Mouse (Mus musculus) ZHBTc4 (cell line): ENCODE results near the gene Map4k3.

Experiments
- DNase-seq: peaks from one replicate; pipeline ENCODE4 v3.0.0-alpha.2; 2011; ENCODE audit warnings: low read depth, low spot score

Gene Map4k3

GRCm38 (mm10) chr17:80683821-80684576, 44.3 kb downstream of the Map4k3 start:
- peak; percentile 23 for DNase-seq

DNA sequence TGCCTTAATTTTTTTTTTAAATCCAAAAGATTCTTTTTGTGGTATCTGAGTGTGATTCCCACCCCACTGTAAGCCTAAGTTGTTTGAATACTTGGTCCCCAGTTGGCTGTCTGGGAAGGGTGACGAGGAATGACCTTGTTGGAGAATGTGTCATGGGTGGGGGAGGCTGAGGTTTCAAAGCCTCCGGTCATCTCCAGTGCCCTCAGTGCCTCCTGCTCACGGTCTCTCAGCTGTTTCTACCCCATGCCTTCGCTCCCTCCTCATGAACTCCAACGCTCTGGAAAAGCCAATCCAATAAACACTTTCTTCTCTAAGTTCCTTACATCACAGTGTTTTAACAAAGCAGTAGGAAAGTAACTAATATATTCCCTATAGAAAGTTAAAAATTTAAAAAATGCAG, 45.2 kb downstream of the Map4k3 start:
- DNase-seq: no peak

GRCm38 (mm10) chr17:80678190-80678589, 50.1 kb downstream of the Map4k3 start:
- DNase-seq: no peak

DNA sequence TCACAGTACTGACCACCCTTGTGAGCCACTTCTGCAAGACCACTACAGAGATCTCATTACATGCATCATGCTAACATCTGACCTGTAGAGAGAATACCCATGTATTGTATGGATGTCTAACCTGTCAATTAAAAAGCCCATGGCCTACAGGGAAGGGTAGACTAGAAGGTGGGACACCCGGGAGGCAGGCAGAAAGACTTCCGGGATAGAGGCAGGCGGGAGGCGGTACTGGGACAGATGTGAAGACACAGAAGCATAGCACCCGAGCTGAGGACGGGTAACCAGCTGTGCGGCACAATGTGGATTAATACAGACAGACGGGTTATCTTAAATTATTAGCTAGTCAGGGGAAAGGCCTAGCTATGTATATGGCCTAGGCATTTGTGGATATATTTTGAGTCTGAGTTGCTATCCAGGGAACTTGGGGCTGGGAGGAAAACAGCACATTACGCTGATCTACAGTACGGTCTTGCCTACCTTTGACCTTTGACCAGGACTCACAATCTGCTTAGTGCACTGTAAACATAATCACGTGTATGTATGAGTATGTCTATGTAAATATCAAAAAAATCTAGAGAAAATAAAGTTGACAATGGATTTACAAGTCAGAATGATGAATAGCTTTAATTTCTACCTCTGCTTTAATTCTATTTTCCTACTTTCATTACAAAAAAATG, 51.3 kb downstream of the Map4k3 start:
- DNase-seq: no peak

- no peak for DNase-seq
Measured at GRCm38 (mm10) chr17:80676211-80676610, 52.1 kb downstream of the Map4k3 start.

DNA sequence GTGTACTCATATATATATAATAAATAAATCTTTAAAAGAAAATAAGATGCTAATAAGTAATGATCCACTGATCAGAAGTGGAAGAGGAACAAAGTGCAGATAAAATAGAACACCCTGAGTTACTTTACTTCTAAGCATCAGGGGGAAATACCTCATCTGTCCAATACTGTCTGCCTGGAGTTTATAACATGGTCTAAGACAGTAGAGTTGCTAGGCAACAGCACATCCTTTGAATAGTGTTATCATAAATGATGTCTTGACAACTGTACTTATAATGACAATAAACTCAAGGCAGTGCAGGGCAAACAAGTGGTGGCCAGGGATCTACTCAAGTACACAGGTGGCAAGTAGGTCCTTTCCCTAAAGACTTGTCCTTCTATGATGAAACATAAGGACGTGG, 57.9 kb downstream of the Map4k3 start:
- DNase-seq: no peak

DNA sequence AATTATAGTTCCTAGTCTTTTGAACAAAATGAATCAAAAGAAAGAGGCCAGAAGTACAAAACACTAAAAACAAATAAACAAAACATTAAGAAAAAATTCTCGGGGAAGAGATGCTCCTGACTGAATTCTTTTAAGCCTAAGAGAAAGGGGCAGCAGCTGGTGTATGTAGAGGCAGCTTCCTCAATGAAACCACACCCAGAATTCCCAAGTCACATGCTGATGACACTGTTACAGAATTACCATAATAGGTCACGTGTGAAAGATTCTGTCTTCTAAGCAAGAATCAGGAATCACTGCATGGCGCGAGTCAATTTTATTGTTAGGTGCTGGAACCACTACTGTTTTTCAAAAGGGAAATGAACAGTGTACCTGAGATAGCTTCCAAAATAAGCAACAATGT, 64.7 kb downstream of the Map4k3 start:
- DNase-seq: peak; percentile 66

GRCm38 (mm10) chr17:80662836-80663620, 65.3 kb downstream of the Map4k3 start:
- peak; percentile 29 for DNase-seq

GRCm38 (mm10) chr17:80661896-80662295, 66.4 kb downstream of the Map4k3 start:
- DNase-seq: no peak

DNA sequence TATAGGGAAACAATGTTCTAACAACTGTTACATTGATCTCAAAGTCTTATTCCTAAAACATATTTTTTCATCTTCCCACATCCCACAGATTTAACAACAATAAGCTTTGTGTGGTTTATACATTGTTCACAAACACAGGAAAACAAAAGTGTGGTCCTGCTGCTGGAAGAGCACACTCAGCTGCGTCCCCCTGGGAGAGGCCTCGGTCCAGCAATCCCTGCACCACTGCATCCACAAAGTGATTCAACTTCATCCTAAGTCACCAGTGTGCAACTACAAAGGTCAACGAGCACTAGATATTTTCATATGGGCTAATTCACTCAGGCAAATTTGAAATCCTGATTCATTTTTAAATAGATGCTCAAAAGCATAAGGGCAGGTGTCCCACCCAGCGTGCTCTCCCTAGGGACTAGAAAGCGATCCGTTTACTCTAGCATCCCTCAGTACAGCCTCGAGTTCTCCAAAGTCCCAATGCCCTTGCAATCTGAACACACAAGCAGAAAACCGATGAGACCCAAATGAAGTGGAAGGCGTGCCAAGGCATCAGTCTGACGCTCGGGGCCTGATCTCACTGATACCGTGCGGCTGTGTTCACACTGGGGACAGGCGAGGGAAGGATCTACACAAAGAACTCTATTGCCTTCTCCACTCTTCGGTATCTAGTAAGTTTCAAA, 67.4 kb downstream of the Map4k3 start:
- no peak for DNase-seq

GRCm38 (mm10) chr17:80660234-80660633, 68.1 kb downstream of the Map4k3 start:
- DNase-seq: no peak

DNA sequence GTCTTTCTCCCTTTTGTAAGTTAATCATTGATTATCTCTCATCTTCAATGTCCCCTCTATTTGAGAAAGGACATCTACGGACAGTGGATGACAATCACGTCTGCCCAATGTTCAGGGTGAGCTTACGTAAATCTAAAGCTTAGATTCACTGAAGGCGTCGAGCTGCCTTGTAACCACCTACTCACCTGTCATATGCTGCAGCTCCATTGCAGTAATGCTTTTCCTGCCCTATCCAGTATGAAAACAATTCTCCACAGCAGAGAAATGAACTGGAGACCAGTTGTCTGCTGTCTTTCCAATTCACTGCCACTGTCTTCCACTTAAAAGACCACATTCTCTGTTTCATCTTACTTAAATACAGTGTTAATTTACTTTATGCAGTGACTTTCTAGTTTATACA, 68.5 kb downstream of the Map4k3 start:
- no peak for DNase-seq

- no peak for DNase-seq
Measured at GRCm38 (mm10) chr17:80654323-80654722, 74.0 kb downstream of the Map4k3 start.

GRCm38 (mm10) chr17:80652740-80653139, 75.5 kb downstream of the Map4k3 start:
- DNase-seq: peak; percentile 25

DNA sequence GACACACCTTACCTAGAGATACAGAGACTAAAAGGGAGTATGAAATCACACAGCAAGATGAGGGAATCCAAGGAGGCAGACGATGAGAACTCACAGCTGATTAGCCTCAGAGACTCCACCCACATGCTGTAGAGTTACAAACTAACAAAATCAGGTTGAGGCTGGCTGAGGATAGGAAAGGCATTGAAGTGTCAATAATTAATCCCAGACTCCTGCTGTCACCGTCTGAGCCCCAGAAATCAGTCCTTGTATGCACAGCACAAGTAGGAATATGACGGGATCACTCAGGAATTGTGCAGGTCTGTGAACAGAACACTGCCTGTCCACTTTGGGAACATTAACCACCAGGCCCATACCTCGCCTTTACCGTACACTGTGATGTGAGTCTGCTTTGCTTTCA, 81.4 kb downstream of the Map4k3 start:
- DNase-seq: no peak

DNA sequence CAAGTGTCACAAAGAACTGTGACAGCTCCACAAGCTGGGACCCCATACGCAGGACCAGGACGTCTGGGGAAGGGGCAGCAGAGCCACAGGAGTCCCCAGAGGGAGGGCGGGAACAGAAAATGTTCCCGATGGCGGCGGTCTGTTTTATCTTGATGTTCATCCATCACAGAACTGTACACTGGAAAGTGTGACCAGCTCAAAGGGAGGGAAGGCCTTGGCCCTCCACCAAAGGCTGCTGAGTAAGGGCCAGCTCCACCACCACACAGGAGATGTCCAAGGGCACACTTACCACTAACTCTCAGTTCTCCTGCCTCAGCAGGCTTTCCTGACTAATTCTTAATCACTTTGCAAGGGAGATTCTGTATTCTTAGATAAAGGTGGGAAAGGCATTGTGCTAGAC, 82.2 kb downstream of the Map4k3 start:
- DNase-seq: no peak

- no peak for DNase-seq
Measured at GRCm38 (mm10) chr17:80645694-80646034, 82.6 kb downstream of the Map4k3 start.

DNA sequence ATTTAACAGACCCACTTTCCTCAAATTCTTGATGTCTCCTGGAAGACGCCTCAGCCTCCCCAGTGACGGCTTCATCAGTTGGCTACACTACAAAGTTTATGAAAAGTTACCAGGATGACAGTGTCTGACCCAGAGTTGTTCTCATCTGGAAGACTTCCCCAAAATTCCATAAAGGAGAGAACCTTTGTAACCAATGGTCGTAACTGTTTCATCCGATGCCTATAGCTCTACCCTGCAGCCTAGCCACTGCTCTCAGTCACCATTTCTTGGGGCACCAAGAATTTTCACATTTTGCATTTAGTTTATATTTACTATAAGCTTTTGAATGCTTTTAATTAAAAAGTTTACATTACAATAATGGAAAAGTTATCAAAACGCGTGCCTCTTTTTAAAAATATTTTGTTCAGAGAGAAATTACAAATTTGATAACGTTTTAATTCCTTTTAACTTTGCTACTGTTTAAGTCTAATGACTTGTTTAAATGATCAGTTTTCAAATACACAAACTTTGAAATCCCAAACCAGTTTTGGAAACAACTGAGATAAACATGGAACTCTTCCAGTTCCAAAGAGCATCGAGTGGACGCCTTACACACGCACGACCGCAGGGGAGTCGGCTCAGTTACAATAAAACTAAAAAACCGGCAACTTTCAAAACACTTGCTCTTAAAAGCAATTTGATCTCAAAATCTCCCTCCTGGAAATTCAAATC, 83.1 kb downstream of the Map4k3 start:
- DNase-seq: no peak

- DNase-seq: no peak
Measured at GRCm38 (mm10) chr17:80644567-80644966, 83.7 kb downstream of the Map4k3 start.

GRCm38 (mm10) chr17:80638121-80638520, 90.2 kb downstream of the Map4k3 start:
- no peak for DNase-seq

DNA sequence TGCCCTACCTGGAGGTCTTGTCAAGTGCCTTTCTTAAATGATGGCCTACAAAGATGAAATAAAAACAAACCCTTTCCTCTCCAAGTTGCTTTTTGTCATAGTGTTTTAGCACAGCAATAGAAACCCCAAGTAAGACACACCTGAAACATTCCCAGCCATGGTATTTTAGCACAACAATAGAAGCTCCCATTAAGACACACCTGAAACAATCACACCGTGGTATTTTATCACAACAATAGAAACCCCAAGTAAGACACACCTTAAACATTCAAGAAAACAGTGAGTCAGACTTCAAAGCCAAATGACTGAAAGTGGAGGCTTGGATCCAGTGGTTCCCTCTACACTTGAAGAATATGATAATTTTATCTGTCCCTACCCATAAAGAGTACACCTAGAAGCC, 92.5 kb downstream of the Map4k3 start:
- peak; percentile 88 for DNase-seq
